Mouse (Mus musculus): ENCODE results near the gene Cdkl3.

The Cdkl3 gene

GRCm38 (mm10) chr11:52127169-52127568, 123.1 kb downstream of the Cdkl3 start:
- DNase-seq, result no peak

GRCm38 (mm10) chr11:52127760-52128159, 123.7 kb downstream of the Cdkl3 start:
- DNase-seq, result no peak

- DNase-seq, result no peak
These were observed 124.5 kb downstream of the Cdkl3 start for GRCm38 (mm10) chr11:52128316-52129061.

- DNase-seq, result no peak
These were observed 125.2 kb downstream of the Cdkl3 start for GRCm38 (mm10) chr11:52129171-52129570.

GRCm38 (mm10) chr11:52129621-52130450, 125.8 kb downstream of the Cdkl3 start:
- no peak for DNase-seq

- DNase-seq, result no peak
These were observed 126.5 kb downstream of the Cdkl3 start for GRCm38 (mm10) chr11:52130451-52131068.
